Mouse (Mus musculus): Measurements from ENCODE around the gene Gm45021. TPM values are rescaled to one million over a fixed set of nuclear protein-coding genes. Genes with fewer than 3 reads are reported as not detected.

Gm45021 gene
- polyA plus RNA-seq, 1 experiment from 2014 or later = not detected

Other genes with a start within 250 kb of the Gm45021 start
- gene Krba1, start 194.0 kb upstream of the Gm45021 start, polyA plus RNA-seq (2014; fragmentation: Nextera tagmentation; extraction: Ambion mirVana) = 16.0 and 19.1 TPM in 2 replicates
- 13.3 and 14.9 TPM in 2 replicates for gene Zfp467, start 143.8 kb upstream of the Gm45021 start, polyA plus RNA-seq (2014; fragmentation: Nextera tagmentation; extraction: Ambion mirVana)
- gene Sspo, start 141.4 kb upstream of the Gm45021 start, polyA plus RNA-seq (2014; fragmentation: Nextera tagmentation; extraction: Ambion mirVana) = 0.05 and 0.17 TPM in 2 replicates
- gene Atp6v0e2, start 52.0 kb upstream of the Gm45021 start, polyA plus RNA-seq (2014; fragmentation: Nextera tagmentation; extraction: Ambion mirVana) = 55.1 and 59.0 TPM in 2 replicates
- gene Lrrc61, start 34.8 kb upstream of the Gm45021 start, polyA plus RNA-seq (2014; fragmentation: Nextera tagmentation; extraction: Ambion mirVana) = 13.9 and 17.2 TPM in 2 replicates
- gene Rarres2, start 16.8 kb upstream of the Gm45021 start, polyA plus RNA-seq (2014; fragmentation: Nextera tagmentation; extraction: Ambion mirVana) = 2.0 and 2.5 TPM in 2 replicates
- 35.3 and 37.8 TPM in 2 replicates for gene Repin1, start 4.3 kb downstream of the Gm45021 start, polyA plus RNA-seq (2014; fragmentation: Nextera tagmentation; extraction: Ambion mirVana)
- gene Gm44965, start 4.3 kb downstream of the Gm45021 start, polyA plus RNA-seq (2014; fragmentation: Nextera tagmentation; extraction: Ambion mirVana) = not detected in 2 replicates
- gene Zfp775, start 12.5 kb downstream of the Gm45021 start, polyA plus RNA-seq (2014; fragmentation: Nextera tagmentation; extraction: Ambion mirVana) = 7.7 and 11.0 TPM in 2 replicates
- gene AI854703, start 37.2 kb downstream of the Gm45021 start, polyA plus RNA-seq (2014; fragmentation: Nextera tagmentation; extraction: Ambion mirVana) = 1.1 and 1.2 TPM in 2 replicates
- 0.37 and 0.57 TPM in 2 replicates for gene Gimap8, start 57.6 kb downstream of the Gm45021 start, polyA plus RNA-seq (2014; fragmentation: Nextera tagmentation; extraction: Ambion mirVana)
- gene Gimap9, start 86.5 kb downstream of the Gm45021 start, polyA plus RNA-seq (2014; fragmentation: Nextera tagmentation; extraction: Ambion mirVana) = 4.2 and 4.8 TPM in 2 replicates
- gene Gimap4, start 94.9 kb downstream of the Gm45021 start, polyA plus RNA-seq (2014; fragmentation: Nextera tagmentation; extraction: Ambion mirVana) = 3.3 and 5.6 TPM in 2 replicates
- 10.7 and 11.5 TPM in 2 replicates for gene Gimap6, start 118.6 kb downstream of the Gm45021 start, polyA plus RNA-seq (2014; fragmentation: Nextera tagmentation; extraction: Ambion mirVana)
- not detected in 2 replicates for gene Gm28053, start 129.0 kb downstream of the Gm45021 start, polyA plus RNA-seq (2014; fragmentation: Nextera tagmentation; extraction: Ambion mirVana)
- gene Gimap7, start 129.0 kb downstream of the Gm45021 start, polyA plus RNA-seq (2014; fragmentation: Nextera tagmentation; extraction: Ambion mirVana) = 0.11 TPM in 1 of 2 replicates, not detected in the other
- 5.0 and 6.1 TPM in 2 replicates for gene Gimap1, start 149.4 kb downstream of the Gm45021 start, polyA plus RNA-seq (2014; fragmentation: Nextera tagmentation; extraction: Ambion mirVana)
- 0.49 and 0.92 TPM in 2 replicates for gene Gimap5, start 156.6 kb downstream of the Gm45021 start, polyA plus RNA-seq (2014; fragmentation: Nextera tagmentation; extraction: Ambion mirVana)
- gene Gimap3, start 181.2 kb downstream of the Gm45021 start, polyA plus RNA-seq (2014; fragmentation: Nextera tagmentation; extraction: Ambion mirVana) = 0.17 TPM in 1 of 2 replicates, not detected in the other

All from hindbrain, embryonic 11.5 days (tissue).